Mouse (Mus musculus) intestine, postnatal 0 days (tissue): Measurements from ENCODE around the gene Med19. TPM values are rescaled to one million over a fixed set of nuclear protein-coding genes. Genes with fewer than 3 reads are reported as not detected.
A peak's percentile ranks its signal among the peaks of the same experiment; 100 is the strongest.

Experiments used
- ATAC-seq: fragments of 200-750 bp; cut with Nextera tagmentation; 2 replicates; pipeline ENCODE4 v1.8.0; 2017; ENCODE audit warnings: mild to moderate bottlenecking, moderate TSS enrichment, moderate library complexity
- H3K27ac ChIP-seq: fragments of 300-500 bp; sonication (generic); 2 replicates; pipeline ENCODE4 v1.5.1; 2014; ENCODE audit warnings: mild to moderate bottlenecking, low read depth, low read length, moderate library complexity
- H3K27me3 ChIP-seq: fragments of 300-500 bp; sonication (generic); replicated peaks from 2 replicates; pipeline ENCODE4 v1.6.1; 2014; ENCODE audit warnings: low read length, mixed read lengths; ENCODE audit not compliant: control insufficient read depth, insufficient read depth
- H3K36me3 ChIP-seq: fragments of 300-500 bp; sonication (generic); 2 replicates; pipeline ENCODE4 v1.6.1; 2014; ENCODE audit warnings: mild to moderate bottlenecking, moderate library complexity; ENCODE audit not compliant: control insufficient read depth, insufficient read depth
- H3K4me1 ChIP-seq: fragments of 300-500 bp; sonication (generic); replicated peaks from 2 replicates; pipeline ENCODE4 v1.6.1; 2014; ENCODE audit warnings: antibody characterized with exemption, low read length, mixed read lengths; ENCODE audit not compliant: control insufficient read depth, insufficient read depth
- H3K4me2 ChIP-seq: fragments of 300-500 bp; sonication (generic); replicated peaks from 2 replicates; pipeline ENCODE4 v1.6.1; 2014; ENCODE audit warnings: low read depth, mild to moderate bottlenecking, moderate library complexity
- H3K4me3 ChIP-seq: fragments of 300-500 bp; sonication (generic); 2 replicates; pipeline ENCODE4 v1.5.1; 2014; ENCODE audit warnings: low read depth, low read length
- H3K9ac ChIP-seq: fragments of 300-500 bp; sonication (generic); 2 replicates; pipeline ENCODE4 v1.6.1; 2014; ENCODE audit warnings: mild to moderate bottlenecking, low read depth, low read length
- H3K9me3 ChIP-seq: fragments of 300-500 bp; sonication (generic); 2 replicates; pipeline ENCODE4 v1.6.1; 2016; ENCODE audit warnings: mixed run types; ENCODE audit not compliant: control insufficient read depth
- CTCF ChIP-seq: sonication (generic); IDR thresholded peaks from 2 replicates; pipeline ENCODE4 v1.5.1; 2016; ENCODE audit warnings: low read depth, mild to moderate bottlenecking, control low read depth, antibody characterized with exemption, moderate library complexity
- WGBS: fragments of 180-500 bp; shearing (Covaris S2); extraction: QIAGEN DNeasy Blood & Tissue Kit; methylation state at CpG from one replicate; pipeline ENCODE4 v1.1.7; 2014; 5-methylcytosine and 5-hydroxymethylcytosine counted together
- polyA plus RNA-seq: library from polyadenylated mRNA; unstranded; fragments of >200 nt; fragmentation: Nextera tagmentation; extraction: Ambion mirVana; gene quantifications from 2 replicates; pipeline ENCODE4 v1.2.1, GENCODE M21; 2015

The Med19 gene
- polyA plus RNA-seq, 1 experiment from 2014 or later, result 21.0 TPM

- Histone ChIP-seq H3K4me1 (no peaks in the 10 kb centered on the region), H3K9ac (no peak overlapping the region), H3K27ac (no peak overlapping the region), H3K4me2 (no peak overlapping the region), H3K36me3 (peaks cover 40% of the 10 kb centered on the region), H3K27me3 (no peaks in the 10 kb centered on the region), H3K9me3 (no peaks in the 10 kb centered on the region), H3K4me3 (no peak overlapping the region)
- 65% methylated on average over 5 of the region's 5 CpGs for WGBS
- no peak for TF ChIP-seq CTCF
- ATAC-seq, result no peak
These were observed 16.9 kb downstream of the Med19 start for GRCm38 (mm10) chr2:84695007-84695695.

GRCm38 (mm10) chr2:84703497-84703896 lies 25.3 kb downstream of the Med19 start:
- Histone ChIP-seq H3K9me3 (no peaks in the 10 kb centered on the region), H3K9ac (no peak overlapping the region), H3K4me2 (no peak overlapping the region), H3K4me1 (peaks cover 6% of the 10 kb centered on the region; the same call in 1 of the 2 replicates), H3K27me3 (no peaks in the 10 kb centered on the region), H3K27ac (no peak overlapping the region), H3K4me3 (no peak overlapping the region), H3K36me3 (peaks cover 24% of the 10 kb centered on the region)
- TF ChIP-seq CTCF, result no peak
- ATAC-seq, result no peak
- 100% methylated on average over 1 of the region's 1 CpGs for WGBS

GRCm38 (mm10) chr2:84704329-84704728 lies 26.1 kb downstream of the Med19 start:
- no peaks in the 10 kb centered on the region for H3K27me3 ChIP-seq
- ATAC-seq, result 0 out of 2 replicates have a peak, but pooled peaks have one; percentile 36
- peaks cover 24% of the 10 kb centered on the region for H3K36me3 ChIP-seq
- H3K27ac ChIP-seq, result 0 out of 2 replicates have a peak overlapping the region, but pooled peaks have one; percentile 28
- H3K4me1 ChIP-seq, result peaks cover 6% of the 10 kb centered on the region; the same call in 1 of the 2 replicates
- H3K4me2 ChIP-seq, result no peak overlapping the region
- TF ChIP-seq CTCF, result no peak
- 71% methylated on average over 5 of the region's 5 CpGs for WGBS
- H3K9me3 ChIP-seq, result no peaks in the 10 kb centered on the region
- no peak overlapping the region for H3K9ac ChIP-seq
- no peak overlapping the region for H3K4me3 ChIP-seq

DNA sequence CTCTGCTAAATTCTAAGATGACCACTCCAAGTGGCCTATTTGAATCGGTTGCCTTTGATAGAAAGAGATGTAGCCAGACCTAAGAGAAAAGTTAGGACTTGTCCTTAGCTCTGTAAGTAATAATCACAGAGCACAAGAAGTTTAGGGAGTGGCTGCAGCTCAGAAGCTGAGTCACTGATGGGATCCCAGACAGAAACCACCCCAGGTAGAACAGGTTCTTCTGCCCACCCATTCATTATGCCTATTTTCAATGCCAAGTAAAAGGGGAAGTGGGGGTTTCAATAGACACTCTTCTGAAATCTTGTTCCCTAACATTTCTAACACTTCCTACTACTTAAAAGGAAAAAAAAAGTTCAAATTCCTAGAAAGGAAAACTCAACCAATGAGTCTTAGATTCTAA lies 27.1 kb downstream of the Med19 start:
- Histone ChIP-seq H3K27me3 (no peaks in the 10 kb centered on the region), H3K4me1 (peaks cover 6% of the 10 kb centered on the region; the same call in 1 of the 2 replicates), H3K9ac (no peak overlapping the region), H3K27ac (no peak overlapping the region), H3K4me2 (no peak overlapping the region), H3K9me3 (no peaks in the 10 kb centered on the region), H3K4me3 (no peak overlapping the region), H3K36me3 (peaks cover 30% of the 10 kb centered on the region)
- WGBS, result 85% methylated on average over 1 of the region's 1 CpGs
- no peak for TF ChIP-seq CTCF
- ATAC-seq, result no peak

DNA sequence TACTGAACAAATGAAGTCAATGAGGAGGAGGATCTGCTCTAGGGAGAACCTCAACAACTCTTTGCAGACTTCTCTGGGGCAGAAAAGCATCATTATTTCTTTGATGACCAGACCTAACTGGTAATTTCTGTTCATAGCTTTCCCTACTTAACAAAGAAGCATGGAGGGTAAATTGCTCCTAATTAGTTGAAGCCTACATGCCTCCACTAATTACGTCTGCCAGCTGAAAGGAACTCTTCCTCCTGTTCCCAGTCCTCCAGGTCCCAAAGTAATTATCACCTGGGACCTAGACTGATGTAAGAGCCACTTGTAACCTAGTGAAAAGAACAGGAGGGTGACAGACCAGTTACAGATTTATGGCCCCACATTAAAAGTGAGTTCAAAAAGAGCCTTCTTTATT lies 29.3 kb downstream of the Med19 start:
- H3K36me3 ChIP-seq, result peaks cover 33% of the 10 kb centered on the region
- H3K27me3 ChIP-seq, result no peaks in the 10 kb centered on the region
- no peak overlapping the region for H3K9ac ChIP-seq
- no peak overlapping the region for H3K27ac ChIP-seq
- TF ChIP-seq CTCF, result no peak
- WGBS, result 63% methylated on average over 1 of the region's 1 CpGs
- H3K9me3 ChIP-seq, result no peaks in the 10 kb centered on the region
- H3K4me2 ChIP-seq, result no peak overlapping the region
- H3K4me1 ChIP-seq, result peaks cover 6% of the 10 kb centered on the region; the same call in 1 of the 2 replicates
- H3K4me3 ChIP-seq, result no peak overlapping the region
- no peak for ATAC-seq

GRCm38 (mm10) chr2:84711898-84712297 lies 33.7 kb downstream of the Med19 start:
- Histone ChIP-seq H3K9me3 (no peaks in the 10 kb centered on the region), H3K4me1 (0 out of 2 replicates have a peak, but pooled peaks cover 2% of the 10 kb centered on the region), H3K27ac (no peak overlapping the region), H3K4me3 (no peak overlapping the region), H3K9ac (no peak overlapping the region), H3K27me3 (no peaks in the 10 kb centered on the region), H3K36me3 (peaks cover 16% of the 10 kb centered on the region), H3K4me2 (no peak overlapping the region)
- 88% methylated on average over 2 of the region's 2 CpGs for WGBS
- no peak for ATAC-seq
- TF ChIP-seq CTCF, result no peak
